Mouse (Mus musculus): ENCODE measurements around the gene Luc7l2. TPM values are rescaled to one million over a fixed set of nuclear protein-coding genes. Genes with fewer than 3 reads are reported as not detected.
"Not testable (repeated sequence)": the region's sequence is repeated elsewhere in the genome, so short reads cannot be mapped to it uniquely, and the experiment has no call there.

Gene Luc7l2
- 10 to 100 TPM; 79.5 to 96.8 TPM for total RNA-seq (2021)
- long read RNA-seq, experiment 1, full-length matches to known transcripts = 10 of 30 reads
- long read RNA-seq, experiment 1, partial matches to known transcripts = 8 of 30 reads
- long read RNA-seq, experiment 1, other reads (novel, unspliced or antisense) = 12 of 30 reads
- long read RNA-seq, experiment 2, partial matches to known transcripts = 10 of 27 reads
- long read RNA-seq, experiment 2, other reads (novel, unspliced or antisense) = 17 of 27 reads

DNA sequence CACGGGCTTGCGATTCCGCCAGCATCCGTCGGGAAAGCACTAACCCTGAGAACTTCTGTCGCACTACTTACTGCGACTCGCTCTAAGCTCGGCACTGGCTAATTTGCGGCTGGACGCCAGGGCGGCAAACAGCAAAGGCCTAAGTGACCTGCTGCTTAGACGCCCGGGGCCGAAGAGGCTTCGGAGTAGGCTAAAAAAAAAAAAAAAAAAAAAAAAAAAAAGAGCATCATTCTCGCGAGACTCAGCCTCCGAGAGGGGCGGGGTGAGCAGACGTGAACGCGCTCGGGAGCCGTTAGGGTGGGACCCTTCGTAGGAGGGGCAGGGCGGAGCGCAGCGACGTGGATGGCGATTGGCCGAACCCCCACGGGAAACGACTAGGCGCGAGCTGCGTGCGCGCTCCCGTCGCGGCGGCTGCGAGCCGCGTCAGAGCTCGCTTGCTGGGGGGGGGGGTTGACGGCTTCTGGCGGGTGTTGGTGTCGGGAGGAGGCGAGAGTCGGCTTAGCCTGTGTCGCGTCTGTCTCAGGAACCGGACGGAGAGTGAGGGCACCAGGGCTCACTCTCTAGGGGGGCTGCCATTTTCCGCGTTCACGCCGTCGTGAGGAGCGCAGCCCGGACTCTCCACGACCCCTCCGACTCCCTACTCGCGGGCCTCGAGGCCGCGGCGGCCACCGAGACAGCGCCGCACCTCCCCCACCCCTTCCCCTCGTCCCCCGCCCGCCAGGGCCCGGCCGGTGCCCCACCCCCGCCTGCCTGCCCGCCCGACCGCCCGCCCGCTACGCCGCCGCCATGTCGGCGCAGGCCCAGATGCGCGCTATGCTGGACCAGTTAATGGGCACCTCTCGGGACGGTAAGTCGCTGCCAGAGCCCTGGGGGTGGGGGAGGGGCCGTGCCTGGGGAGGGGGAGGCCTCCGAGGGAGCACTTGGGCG is at the start of gene Luc7l2:
Gene Luc7l2 (plus strand): TSS at position 273 of the 927 bp plus-strand sequence.
- DNase-seq = peak; percentile 94 to 98

DNA sequence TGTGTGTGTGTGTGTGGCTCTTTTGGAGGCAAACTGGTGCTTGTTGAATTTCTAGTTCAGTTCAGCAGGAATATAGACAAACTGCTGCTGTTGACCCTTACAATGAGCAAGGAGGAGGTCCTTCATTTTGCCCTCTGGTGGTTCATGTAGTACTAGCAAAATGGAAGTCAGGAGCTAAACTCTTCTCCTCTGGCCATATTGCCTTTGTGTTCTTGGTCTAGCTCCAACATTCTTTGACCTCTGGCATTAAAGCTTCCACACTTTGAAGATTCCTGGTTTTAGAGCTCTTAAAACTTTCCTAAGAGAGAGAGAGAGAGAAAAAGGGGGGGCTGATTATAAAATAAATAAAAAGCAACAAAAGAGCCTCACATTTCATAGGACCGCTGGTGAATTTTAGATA is 39.0 kb upstream of the Luc7l2 start:
- DNase-seq = no peak

DNA sequence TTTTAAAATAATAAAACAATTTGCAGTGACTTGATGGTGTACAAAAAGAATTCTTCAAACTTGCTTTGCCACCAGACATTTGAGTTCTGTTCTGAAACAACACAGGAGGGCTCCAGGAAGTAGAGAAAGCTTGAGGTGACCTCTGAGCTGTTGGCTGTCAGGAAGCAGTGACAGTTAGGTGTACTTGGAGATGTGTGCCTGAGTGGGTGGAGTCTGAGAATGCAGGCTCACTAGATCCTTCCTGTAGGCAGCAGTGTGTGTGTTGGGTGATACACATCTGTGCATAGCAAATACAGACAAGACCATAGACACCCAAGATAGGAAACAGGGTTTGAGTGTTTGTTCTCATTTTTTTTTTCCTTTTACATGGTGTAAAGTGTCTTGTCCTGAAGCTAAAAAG is 38.3 kb upstream of the Luc7l2 start:
- no peak for DNase-seq

- DNase-seq = no peak
Measured at GRCm38 (mm10) chr6:38515201-38515600, 35.9 kb upstream of the Luc7l2 start.

- DNase-seq = no peak
Measured at GRCm38 (mm10) chr6:38523851-38524250, 27.3 kb upstream of the Luc7l2 start.

GRCm38 (mm10) chr6:38531211-38531820 is 19.8 kb upstream of the Luc7l2 start:
- DNase-seq = peak; percentile 37 to 43

DNA sequence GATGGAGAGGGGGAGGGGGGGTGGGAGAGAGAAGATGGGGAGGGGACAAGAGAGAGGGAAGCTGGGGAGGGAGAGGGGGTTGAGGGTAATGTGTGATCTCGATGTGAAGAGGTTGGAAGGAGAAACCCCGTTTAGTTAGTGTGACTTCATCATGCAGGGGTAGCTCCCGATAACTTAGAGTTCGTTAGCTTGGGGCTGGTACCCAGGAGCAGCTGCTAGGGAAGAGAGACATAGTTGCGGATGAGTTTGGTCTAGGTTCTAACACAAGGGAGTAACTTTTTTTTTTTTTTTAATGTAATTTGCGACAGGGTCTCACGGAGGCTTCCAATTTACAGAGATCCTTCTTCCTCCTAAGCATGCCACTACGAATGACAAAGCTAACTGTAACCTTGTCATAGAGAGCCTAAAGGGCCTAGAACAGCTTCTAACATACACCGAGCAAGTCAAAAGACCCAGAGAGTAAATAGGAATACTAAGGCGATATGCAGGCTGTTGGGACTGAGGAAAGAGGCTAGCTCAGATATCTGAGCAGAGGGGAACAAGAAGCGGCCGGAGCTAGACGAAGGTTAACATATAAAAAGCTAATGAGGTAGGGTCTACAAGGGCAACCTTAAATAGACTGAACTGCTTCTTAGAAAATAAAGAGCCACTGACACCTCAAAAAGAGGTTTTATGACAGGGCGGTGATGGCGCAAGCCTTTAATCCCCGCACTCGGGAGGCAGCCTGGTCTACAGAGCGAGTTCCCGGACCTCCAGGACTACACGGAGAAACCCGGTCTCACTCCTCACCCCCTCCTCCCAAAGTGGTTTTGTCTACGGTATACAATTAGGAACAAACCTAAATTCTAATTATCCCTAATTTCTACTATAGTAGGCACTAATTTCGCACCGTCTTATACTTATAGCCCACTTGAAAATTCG is 18.4 kb upstream of the Luc7l2 start:
- peak in 1 of 2 experiments; percentile 74 for DNase-seq

GRCm38 (mm10) chr6:38533428-38534405 is 17.4 kb upstream of the Luc7l2 start, which contains the start of gene Fmc1:
TSS of gene Fmc1 (plus strand) at chr6:38533502.
- peak; percentile 97 to 99 for DNase-seq

DNA sequence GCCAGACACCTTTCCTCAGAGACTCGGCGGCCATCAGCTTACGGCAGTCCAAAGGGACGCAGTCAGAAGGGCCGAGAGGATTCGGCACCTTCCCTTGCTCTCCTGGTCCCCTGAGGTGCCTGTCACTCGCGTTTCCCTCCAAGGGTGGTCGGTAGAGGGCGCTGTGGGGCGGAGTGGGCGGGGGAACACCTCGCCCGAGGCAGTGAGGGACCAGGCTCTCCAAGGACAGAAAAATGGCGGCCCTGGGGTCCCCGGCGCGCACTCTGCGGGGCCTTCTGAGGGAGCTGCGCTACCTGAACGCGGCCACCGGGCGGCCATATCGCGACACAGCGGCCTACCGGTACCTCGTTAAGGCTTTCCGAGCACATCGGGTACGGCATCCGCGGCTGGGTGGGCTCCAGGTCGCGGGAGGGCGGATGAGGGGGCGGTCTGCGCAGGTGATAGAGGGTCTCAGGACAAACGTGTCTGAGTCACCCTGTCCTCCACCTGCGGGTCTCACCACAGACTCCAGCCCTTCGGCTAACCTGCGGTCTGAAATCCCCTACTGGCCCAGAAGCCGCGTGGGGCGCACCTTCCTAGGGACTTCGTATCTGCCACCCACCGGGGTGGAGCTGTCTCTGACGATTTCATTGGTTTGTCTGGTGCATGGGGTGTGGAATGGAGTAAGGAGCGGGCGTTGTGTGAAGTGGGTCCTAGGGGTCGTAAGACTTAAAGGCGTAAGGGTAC is 16.3 kb upstream of the Luc7l2 start:
- peak; percentile 96 to 100 for DNase-seq

DNA sequence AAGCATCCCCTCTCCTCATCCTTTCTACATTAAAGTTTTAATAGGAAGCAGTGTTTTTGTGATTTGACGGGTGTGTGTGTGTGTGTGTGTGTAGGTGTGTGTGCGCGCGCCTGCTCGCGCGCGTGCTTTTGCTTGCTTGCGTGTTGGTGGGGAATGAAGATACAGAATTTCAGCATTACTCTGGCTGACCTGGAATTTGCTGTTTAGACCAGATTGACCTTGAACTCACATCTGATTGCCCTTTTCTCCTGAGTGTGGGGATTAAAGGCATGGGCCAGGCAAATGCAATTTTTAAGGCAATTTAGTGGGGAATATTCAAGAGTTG is 15.8 kb upstream of the Luc7l2 start:
- no peak for DNase-seq

DNA sequence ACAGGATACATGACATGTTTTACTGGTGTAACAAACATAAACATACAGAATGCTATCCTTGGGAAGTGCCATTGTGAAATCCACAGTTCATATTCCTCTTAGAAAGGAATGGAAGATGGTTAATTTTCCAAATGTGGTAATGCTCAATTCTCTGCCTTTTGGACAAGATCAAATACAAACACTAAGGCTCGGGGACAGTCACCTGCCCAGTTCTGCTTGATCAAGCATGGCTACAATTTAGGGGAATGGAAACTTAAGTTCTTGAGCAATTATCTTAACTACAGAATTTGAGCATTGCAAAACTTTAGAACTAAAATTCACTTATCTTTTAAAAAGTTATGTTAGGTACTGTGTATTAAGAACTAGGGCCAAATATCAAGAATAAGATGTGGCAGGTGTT is 15.3 kb upstream of the Luc7l2 start:
- DNase-seq = no peak

GRCm38 (mm10) chr6:38544141-38544540 is 7.0 kb upstream of the Luc7l2 start:
- DNase-seq = not testable (repeated sequence)

DNA sequence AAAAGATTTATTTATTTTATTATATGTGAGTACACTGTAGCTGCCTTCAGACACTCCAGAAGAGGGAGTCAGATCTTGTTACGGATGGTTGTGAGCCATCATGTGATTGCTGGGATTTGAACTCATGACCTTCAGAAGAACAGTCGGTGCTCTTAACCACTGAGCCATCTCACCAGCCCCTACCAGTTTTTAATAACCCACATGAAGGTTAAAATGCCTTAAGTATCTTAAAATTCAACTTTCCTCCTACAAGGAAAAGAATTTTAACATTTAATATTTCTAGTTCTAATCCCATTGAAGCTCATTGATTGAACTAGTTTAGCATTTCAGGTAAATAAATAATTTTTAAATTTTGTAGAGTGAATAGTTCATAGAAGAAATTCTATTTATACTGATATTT is 4.1 kb upstream of the Luc7l2 start:
- DNase-seq = not testable (repeated sequence)

DNA sequence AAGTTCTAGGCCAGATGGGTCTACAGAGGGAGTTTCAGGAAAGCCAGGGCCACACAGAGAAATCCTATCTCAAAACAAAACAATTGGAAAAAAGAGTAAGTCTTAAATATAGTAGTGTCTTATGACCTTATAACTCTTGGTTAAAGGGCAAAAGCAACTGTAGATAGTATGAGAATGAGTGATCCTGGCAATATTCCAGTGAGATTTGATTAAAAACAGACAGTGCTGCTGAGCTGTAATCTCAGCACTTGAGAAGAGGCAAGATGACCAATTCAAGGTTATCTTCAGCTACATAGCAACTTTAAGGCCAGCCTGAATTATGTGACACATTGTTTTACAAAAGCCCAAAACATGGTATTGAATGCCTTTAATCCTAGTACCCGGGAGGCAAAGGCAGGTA is 3.4 kb upstream of the Luc7l2 start:
- peak in 1 of 2 experiments; percentile 18 for DNase-seq

GRCm38 (mm10) chr6:38548595-38548994 is 2.5 kb upstream of the Luc7l2 start:
- DNase-seq = not testable (repeated sequence)

DNA sequence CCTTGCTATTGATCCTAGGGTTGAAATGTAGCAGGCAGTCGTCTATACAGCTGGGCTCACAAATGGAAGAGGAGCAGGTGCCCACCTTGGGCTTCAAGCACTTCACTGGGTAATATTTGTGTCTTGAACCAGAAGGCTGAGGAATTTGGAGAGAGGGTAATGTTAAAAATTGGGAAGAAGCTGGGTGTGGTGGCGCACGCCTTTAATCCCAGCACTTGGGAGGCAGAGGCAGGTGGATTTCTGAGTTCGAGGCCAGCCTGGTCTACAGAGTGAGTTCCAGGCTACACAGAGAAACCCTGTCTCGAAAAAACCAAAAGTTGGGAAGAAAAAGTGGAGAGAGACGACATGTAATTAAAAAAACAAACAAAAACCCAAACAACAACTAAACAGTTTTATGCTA is 1.3 kb upstream of the Luc7l2 start:
- peak in 1 of 2 experiments; percentile 23 for DNase-seq

GRCm38 (mm10) chr6:38550250-38551061 is 678 bp upstream of the Luc7l2 start:
- peak; percentile 21 to 89 for DNase-seq

DNA sequence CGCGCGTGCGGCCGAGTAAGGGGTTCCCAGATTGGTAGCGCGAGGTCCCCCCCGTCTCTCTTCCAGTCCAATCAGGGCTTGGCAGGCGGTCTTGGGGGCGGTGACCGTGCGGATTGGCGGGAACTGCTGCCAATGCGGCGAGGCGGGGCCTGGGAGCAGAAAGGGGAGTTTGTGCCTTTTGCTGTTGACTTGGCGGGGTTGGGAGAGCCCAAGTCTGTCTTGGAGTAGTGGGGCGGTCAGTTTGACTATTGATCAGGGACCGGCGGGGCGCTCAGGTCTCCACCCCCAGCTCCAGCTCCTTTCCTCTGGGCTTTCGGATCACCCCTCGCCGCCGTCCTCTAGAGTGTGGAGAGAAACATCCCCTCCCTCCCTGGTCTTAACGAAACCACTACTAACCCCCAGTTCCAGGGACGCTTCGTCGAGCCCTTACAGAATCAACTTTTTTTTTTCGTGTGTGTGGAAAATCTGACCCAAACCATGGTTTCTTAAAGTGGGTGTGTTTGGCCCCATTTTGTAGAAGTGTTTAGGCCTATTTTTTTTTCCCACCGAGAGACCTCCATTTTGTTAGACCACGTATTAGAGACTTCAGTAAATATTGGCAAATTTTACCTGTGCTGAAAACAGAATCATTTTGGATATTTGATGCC is 978 bp downstream of the Luc7l2 start:
- peak; percentile 99 for DNase-seq

GRCm38 (mm10) chr6:38552636-38553000 is 1.5 kb downstream of the Luc7l2 start:
- DNase-seq = no peak

All from heart, adult 18-20 months (tissue).